Mouse (Mus musculus) bone marrow macrophage, adult 2 months (primary cell): ENCODE data around the gene Zmynd11.

ENCODE experiments used
- CTCF ChIP-seq: IDR thresholded peaks from 2 replicates; pipeline ENCODE4 v1.5.1; 2012; ENCODE audit warnings: low read depth, mild to moderate bottlenecking, low read length, moderate library complexity
- POLR2A ChIP-seq: IDR thresholded peaks from 2 replicates; pipeline ENCODE4 v1.6.1; 2012; ENCODE audit warnings: mild to moderate bottlenecking, low read depth, low read length, borderline replicate concordance

- TF ChIP-seq CTCF (no peak), POLR2A (no peak)
These were observed 67.8 kb downstream of the Zmynd11 start for GRCm38 (mm10) chr13:9697340-9697739.
